Mouse (Mus musculus) ovary, postnatal 36 days (tissue): Measurements from ENCODE around the gene Evi5l.

ENCODE experiments used
- DNase-seq: peaks from one replicate; pipeline ENCODE4 v3.0.0; 2022; ENCODE audit warnings: low spot score, mixed read lengths

The Evi5l gene

GRCm38 (mm10) chr8:4165852-4166751, at the start of gene Evi5l:
Evi5l (plus strand) TSS chr8:4166567.
- DNase-seq: peak; percentile 97

DNA sequence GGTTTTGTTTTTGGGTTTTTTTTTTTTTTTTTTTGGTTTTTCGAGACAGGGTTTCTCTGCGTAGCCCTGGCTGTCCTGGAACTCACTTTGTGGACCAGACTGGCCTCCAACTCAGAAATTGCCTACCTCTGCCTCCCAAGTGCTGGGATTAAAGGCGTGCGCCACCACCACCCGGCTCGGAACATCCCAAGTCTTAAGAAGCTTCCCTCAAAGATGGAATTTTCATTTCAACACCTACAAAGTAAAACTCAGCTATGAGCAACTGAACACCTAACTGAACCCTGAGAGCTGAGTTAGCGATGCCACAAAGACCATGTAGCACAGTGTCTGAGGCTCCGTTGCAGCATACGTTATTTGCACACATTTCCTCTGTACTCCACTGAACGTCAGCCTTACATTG, 32.6 kb upstream of the Evi5l start, which contains the start of gene Cd209g:
Cd209g (plus strand) TSS at position 301 of the 400 bp plus-strand sequence.
- DNase-seq: no peak

GRCm38 (mm10) chr8:4139660-4140646, 26.4 kb upstream of the Evi5l start:
- peak; percentile 67 for DNase-seq

- no peak for DNase-seq
These were observed 24.6 kb upstream of the Evi5l start for GRCm38 (mm10) chr8:4141721-4142120.

GRCm38 (mm10) chr8:4147272-4147671, 19.1 kb upstream of the Evi5l start:
- DNase-seq: no peak

DNA sequence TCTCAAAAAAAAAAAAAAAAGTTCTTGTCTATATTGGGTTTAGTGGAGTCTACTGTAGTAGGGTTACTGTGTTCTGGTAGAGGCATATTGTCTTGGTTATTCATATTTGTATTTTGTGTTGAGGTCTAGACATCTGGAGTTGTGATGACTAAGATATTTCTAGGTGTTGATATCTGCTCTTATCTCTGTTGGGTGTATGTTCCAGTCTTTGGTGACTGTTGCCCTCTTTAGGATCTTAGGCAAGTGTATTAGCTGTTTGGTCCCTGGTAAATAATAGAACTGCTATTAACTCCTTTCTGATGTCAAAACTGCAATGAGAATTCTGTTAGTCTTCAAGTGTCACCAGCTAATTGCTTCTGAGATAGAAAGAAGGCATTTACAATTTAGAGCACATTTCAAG, 11.5 kb upstream of the Evi5l start:
- no peak for DNase-seq

DNA sequence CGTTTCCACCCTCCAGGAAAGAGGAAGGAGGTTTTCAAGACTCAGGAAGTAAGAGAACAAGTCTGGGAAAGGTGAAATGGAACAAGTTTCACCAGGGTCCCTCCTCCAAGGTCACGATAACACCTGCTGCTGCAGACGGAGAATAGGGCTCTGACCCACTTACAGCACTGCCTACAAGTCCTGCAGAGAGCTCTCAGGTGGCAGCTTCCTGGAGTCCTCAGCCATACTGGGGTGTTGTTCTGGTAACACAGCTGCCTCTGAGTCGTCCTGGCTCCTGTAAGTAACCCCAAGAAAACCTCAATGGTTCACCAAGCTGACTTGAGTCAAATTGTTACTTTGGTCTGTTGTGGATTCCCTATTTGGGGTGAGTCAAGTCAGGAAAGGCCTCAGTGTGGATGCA, 3.6 kb upstream of the Evi5l start:
- DNase-seq: no peak

DNA sequence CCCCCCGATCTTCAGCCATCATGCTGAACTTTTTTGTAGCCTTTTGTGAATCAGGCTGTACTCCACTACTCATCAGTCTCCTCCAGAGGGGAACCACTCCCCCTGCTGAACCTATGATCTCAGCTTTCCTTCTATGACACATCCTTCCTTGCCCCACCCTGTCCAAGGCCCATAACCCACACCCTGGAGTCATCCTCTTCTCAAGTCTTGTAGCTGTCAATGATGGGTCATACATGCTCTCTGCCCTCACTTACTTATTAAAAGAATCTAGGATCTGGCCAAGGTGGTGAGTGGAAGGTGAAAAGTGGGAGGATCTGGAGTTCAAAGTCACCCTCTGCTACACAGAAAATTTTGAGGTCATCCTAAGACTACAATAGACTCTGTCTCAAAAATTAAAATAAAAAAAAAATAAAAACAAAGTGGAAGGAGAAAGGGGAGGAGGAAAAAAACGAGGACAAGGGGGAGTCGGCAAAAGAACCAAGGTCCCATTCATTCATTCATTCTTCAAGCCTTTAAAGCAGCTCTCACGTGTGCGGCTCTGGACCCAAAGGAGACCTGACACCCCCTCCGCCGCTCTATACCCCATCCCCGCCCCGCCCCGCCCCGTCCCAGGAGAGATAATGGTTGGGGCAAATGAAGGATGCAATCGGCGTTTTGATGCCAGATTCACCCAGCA, 1.1 kb upstream of the Evi5l start:
- no peak for DNase-seq

DNA sequence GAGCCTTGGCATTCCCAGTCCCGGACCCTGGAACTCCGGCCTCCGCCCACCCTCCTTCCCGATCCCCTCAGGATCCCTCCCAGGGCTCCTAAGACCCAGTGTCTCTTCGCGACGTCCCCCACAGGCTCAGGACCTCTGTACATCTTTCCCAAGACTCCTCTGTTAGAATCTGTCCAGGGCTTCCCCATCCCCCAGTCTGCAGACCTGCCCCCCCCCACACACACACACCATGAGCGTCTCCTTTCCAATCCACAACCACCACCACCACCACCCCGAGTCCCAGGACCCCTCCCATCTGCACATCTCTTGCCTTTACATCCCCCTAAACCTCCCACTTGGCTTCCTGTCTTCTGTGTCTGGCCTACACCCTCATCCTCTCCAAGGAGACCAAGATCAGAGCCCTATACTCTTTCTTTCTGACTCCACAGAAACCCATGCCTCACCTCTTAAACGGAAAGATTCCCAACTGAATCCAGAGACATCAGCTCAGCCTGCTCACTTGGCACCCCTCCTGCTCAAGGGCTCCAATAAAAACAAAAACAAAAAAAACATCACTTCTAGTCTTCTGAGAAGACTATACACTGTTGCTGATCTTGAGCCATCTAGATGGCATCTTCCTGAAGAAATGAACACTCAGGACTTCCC, 636 bp downstream of the Evi5l start:
- no peak for DNase-seq

DNA sequence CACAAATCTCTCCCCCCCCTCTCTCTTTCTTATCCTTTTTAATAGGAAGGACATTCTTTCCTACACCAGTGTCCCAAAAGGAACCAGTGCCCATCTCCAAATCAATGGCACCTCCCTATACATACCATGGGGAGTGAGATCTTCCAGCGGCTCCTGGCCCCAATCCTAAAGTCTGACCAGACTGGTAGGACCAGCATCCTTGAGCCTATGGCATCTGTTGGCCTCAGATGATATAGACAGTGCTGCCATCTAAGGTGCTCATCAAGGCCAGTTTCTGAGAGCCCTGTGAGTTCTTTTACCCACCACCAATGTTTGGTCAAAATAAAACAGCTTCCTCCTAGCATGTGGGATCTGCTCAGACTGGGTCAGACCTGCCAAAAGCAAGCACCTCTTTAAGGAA, 1.6 kb downstream of the Evi5l start:
- no peak for DNase-seq

DNA sequence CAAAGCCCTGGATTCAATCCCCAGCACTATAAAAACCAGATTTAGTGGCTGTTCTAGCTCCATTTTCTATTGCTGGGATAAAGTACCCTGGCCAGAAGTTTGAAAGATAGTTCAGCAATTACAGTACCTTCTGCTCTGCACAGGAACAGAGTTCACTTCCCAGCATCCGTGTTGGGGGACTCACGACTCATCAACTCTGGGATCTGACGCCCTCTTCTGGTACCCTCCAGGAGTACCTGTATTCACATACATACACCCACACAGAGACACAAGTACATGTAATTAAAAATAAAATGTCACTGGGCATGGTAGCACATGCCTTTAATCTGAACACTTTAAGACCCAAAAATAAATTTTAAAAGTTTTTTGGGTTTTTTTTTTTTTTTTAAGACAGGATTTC, 6.1 kb downstream of the Evi5l start:
- no peak for DNase-seq

DNA sequence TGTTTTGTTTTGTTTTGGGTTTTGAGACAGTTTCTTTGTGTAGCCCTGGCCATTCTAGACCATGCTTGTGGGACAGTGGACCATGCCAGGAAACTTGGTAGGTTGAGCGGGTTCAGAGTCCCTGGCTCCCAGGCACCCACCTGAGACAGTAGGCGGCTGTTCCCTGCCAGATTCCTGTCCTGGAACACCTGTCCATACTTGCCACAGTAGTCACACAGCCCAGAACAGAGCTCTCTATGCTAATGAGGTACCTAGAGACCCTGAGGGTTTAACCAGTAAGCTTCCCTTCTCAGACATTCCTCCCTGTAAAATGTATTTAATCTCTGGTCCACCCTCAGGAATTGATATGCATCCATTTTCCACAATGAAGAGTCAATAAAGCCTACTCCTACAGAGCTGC, 7.7 kb downstream of the Evi5l start:
- no peak for DNase-seq

- DNase-seq: no peak
These were observed 17.0 kb downstream of the Evi5l start for GRCm38 (mm10) chr8:4183409-4183808.

DNA sequence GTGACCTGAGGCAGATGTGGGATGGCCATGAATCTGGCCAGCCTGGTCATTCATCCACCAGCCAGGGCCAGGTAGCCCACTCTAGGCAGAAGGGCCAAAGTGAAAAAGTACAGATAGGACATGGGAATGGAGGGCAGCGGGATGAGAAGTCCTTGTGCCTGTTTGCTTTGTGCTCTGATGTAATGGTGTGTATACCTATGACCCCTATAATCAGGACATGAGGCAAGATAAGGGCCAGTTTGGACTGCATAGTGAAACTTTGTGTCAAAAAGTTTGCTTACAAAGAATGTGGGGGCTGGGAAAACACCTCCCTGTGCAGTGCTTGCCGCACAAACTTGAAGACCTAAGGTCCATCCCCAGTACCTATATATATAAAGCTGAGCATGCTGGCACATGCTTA, 19.8 kb downstream of the Evi5l start:
- DNase-seq: no peak

DNA sequence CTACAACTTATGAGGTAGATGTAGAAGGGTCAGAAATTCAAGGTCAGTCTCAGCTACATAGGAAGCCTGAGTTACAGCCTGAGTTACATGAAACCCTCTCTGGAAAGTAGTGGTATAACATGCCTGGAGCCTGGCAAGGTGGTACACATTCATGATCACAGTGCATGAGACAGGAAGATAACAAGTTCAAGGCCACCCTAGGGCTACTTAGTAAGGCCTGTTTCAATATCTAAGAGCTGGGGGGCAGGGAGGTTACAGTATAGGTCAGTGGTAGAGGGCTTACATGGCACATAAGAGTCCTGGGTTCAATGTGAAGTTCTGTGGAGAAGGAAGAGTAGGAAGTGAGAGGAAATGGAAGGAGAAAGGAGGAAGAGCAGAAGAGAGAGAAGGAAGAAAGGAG, 22.2 kb downstream of the Evi5l start:
- no peak for DNase-seq

- DNase-seq: no peak
These were observed 22.8 kb downstream of the Evi5l start for GRCm38 (mm10) chr8:4189031-4189722.

- DNase-seq: no peak
These were observed 25.9 kb downstream of the Evi5l start for GRCm38 (mm10) chr8:4192305-4192704.

DNA sequence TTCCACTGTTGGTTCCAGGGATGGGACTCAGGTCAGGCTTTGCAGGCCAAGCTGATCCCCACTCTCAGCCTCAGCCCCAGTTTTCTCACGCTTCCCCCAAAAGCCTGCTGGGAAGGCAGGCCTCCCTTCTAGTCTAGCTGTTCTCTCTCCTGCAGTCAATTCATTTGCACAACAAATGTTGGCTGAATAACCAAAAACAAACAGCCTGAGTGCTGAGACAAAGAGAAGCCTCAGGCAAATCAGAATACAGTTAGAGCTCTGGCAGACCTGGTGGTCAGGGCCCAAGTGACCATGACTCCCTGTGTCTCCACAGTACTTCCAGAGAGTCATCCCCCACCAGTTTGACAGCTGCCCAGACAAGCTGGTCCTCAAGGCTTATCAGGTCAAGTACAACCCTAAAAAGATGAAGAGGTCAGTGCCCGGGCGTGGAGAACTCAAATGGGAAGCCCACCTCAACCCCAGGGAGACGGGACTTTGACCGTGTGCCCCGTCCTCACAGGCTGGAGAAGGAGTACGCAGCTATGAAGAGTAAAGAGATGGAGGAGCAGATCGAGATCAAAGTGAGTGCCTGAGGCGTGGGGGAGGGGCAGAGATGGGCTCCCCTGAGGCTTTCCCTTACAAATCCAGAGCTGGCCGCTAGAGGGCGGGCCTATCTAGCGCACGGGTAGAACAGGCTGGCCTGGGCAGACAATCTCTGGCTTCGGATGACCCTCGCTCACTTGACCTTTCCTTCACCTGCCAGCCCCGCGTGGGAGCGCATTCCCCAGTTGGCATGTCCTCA, 26.6 kb downstream of the Evi5l start:
- peak; percentile 87 for DNase-seq

- DNase-seq: no peak
These were observed 27.2 kb downstream of the Evi5l start for GRCm38 (mm10) chr8:4193588-4193894.

GRCm38 (mm10) chr8:4201321-4201720, 35.0 kb downstream of the Evi5l start:
- no peak for DNase-seq
